Mouse (Mus musculus): ENCODE data around the gene Lta.

The Lta gene

DNA sequence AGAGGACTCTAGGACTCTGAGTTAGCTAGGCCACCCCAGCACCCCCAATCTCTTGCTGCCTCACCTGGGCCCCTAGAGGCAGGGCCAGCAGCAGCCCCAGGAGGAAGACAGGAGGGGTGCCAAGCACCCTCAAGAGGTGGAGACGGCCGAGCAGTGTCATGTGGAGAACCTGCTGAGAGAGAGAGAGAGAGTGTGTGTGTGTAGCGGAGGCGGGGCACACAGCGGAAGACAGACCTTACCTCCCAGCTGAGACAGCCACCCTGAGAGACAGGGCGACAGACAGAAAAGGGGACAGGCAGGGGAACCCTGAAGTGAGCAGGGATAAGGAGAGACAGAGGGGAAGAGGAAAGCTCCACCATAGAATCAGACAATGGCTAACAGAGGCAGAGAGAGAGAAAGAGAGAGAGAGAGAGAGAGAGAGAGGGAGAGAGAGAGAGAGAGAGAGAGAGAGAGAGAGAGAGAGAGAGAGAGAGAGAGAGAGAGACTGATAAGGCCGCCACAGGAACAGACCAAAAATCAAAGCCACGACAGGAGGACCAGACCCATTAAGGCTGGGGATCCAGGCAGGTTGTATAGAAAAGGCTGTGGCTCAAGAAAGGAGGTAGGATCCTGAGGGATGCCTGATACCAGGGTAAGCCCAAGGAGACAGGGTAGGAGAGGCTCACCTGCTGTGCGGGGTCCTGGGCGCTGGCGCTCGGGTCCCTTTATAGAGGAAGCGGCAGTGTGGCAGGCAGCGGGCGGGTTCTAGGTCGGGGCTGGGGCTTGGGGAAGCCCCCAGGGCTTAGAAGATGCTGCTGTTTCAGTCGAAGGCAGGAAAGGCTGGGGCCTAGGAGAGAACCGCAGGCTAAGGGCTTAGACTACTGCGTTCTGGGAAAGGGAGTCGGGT is at the start of gene Lta:
Gene Lta (minus strand): TSS at position 858 of the 886 bp plus-strand sequence.
- DNase-seq (ENCODE audit: low read depth, low spot score) = no peak

DNA sequence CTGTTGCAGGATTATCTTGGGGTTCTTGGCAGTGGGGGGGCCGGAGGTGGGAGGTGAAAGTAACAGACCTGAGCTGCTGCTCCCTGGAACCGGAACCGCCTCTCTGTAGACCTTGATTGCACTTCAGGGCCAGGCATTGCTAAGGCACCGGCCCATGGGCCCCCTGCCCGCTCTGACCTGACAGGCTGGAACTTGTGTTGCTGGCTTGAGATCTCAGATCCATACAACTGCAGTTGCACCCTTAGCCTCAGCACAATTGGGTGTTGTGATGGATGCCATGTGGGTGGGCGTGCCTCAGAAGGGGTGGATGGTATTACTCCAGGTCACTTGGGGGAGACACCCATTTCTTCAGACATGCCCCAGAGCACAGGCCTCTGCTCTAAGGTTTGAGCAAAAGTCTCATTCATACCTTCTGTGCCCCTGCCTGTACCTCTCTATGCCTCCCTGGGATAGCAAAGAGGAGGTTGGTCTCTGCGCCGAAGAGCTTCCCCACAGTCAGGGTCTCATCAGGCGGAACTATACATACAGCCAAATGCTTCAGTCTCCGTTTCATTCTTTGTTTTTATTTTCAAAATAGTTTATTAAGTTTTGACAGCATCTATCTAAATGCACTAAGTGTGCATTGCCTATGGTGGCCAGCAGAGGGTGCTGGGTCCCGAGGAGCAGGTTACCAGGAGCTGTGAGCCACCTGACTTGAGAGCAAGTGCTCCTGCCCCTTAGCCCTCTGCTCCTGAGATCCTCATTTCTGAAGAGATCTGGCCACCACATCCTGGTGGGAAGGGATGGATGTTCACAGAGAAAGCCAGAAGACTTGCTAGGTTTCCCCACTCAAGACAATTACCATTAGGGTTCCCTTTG is 49.3 kb upstream of the Lta start:
- peak; percentile 70 for DNase-seq (ENCODE audit: low read depth, low spot score)

DNA sequence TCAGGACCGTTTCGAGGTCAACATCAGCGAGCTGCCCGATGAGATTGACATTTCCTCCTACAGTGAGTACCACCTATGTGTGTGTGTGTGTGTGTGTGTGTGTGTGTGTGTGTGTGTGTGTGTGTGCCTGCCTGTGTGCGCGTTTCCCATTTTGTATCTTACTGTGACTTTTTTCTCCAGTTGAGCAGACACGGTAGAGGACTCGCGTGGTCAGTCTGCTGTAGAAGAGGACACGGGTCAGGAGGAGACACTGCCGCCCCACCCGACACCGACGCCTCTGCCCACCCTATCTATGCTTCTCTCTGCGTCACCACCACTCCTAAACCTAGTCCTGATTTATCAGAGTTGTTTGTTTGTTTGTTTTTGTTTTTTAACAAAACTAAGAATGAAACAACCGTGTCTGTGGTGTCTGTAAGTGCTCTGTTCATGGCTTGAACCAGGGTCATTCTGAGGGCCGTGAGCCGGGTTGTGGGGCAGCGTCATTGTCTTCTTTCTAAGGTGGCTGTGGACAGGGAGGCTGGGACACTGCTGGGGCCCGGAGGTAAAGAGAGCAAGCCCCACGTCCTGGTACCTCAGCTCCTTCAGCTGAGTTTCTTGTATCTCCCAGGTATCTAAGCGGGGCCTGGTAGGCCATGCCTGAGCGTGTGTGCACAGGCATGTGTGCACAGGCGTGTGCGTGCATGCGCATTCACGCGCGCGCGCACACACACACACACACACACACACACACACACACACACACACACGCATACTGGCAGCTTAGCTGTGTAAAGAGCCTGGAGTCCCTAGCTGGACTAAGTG is 48.3 kb upstream of the Lta start:
- DNase-seq (ENCODE audit: low read depth, low spot score) = no peak

DNA sequence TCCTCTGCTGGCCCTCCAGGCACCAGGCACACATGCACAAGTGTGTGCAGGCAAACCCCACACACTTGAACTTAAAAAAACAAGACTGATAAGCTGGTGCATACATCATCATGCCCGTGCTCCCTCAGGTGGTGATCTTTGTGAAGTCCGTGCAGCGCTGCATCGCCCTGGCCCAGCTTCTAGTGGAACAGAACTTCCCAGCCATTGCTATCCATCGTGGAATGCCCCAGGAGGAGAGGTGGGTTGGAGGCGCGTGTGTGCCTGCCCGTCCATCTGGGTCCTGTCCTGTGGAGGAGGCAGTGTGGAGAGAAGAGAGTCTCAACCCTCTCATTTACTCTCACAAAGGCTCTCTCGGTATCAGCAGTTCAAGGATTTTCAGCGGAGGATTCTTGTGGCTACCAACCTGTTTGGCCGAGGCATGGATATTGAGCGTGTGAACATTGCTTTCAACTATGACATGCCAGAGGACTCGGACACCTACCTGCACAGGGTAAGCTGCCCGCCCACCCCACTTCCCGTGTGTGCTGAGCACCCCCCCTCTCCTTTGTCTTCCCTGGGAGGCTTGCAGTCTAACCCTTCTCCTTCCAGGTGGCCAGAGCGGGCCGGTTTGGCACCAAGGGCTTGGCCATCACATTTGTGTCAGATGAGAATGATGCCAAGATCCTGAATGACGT is 47.6 kb upstream of the Lta start:
- no peak for DNase-seq (ENCODE audit: low read depth, low spot score)

DNA sequence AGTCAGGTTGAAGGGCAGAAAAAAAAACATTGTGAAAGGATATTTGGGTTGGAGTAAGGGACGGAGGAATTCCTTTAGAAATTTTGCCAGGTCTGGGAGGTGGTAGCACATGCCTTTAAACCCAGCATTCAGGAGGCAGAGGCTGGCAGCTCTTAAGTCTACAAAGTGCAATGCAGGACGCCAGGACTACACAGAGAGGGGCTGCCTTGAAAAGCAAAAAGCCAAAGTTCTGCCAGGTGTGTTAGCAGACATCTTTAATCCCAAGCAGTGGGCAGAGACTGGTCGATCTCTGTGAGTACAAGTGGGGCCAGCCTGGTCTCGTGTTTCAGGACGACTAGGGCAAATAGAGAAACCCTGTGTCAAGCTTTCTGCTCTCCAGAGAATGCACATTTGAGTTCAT is 46.8 kb upstream of the Lta start:
- no peak for DNase-seq (ENCODE audit: low read depth, low spot score)

DNA sequence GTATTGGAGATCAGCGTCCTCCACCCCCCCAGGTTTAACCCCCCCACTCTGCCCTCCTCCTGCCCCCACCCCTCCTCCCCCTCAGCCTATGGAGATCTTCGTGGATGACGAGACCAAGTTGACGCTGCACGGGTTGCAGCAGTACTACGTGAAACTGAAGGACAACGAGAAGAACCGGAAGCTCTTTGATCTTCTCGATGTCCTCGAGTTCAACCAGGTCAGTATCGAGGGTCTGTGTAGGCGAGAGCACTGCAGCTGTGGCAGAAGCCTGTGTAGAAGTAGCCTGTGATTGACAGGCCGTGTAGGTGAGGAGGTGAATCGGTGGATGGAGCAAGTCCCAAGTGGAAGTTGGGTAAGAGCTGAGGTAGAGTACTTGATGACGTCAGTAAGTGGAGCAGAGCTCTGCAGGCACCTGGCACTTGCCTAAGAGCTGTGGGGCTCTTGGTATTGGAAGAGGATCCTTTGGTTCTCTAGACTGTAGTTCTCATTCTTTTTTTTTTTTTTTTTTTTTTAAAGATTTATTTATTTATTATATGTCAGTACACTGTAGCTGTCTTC is 46.1 kb upstream of the Lta start:
- no peak for DNase-seq (ENCODE audit: low read depth, low spot score)

DNA sequence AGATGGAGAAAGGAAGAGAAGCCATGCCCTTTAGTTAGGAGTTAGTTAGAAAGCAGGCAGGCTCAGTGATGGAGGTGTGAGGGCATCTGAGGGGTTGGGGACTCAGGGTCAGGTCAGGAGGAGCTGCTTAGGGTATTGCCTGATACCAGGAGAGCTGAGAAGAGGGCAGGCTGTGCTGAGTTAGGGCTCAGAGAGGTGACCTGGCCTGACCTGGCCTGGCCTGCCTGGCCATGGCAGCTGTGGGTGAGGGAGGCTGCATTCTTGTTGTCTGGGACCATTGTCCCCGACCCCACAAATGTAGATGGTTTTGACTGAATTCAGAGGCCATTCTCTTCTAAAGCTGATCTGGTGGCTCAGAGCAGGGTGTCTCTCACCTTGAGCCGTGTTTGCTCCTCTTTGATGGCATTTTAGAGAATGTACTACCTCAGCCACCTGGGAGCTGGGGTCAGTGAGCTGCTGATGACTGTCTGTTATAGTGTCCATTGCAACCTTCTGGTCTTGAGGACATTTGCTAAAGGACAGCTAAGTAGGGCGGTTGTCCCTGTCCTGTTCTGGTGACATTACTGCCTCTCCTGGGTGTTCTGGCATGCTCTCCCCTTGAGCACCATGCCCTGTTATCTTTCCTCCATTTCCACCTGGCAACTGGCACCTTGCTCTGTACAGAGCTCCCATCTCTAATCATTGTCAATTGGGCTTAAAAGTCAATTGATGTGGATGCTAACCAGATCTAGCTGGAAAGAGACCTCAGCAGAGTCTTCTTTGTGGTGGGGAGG is 45.4 kb upstream of the Lta start:
- DNase-seq (ENCODE audit: low read depth, low spot score) = no peak

DNA sequence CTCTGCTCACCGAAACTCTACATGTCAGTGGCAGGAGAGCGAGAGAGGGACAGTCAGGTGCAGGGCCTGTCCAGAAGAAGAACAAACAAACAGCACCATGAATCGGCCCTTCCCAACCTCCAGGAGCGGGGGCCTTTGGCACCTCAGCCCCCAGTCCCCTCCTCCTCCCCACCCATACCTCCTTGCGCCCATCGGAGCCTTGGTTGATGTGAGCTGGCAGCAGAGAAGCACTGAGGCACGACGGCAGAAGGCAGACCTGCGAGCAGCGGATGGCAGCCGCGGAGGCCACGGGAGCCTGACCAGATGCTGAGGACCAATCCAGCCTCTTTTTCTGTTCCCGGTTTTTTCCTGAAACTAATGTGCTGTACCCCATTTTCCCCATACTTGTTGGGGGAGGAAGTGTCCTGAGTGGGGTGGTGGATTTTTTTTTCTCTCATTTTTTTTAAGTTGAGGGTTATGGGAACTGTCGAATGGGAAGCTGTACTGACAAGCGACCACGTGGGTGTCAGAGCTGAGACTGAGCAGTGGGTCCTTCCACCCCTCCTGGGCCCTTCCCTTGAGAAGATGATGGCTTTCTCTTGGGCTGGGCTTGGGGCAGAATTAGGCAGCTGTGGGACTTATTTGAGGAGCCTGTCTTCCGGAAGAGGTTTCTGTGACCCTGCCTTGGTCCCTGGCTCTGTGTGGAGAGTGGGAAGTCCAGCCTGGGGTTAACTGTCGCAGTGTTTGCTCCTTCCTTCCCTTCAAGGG is 44.5 kb upstream of the Lta start:
- DNase-seq (ENCODE audit: low read depth, low spot score) = no peak

DNA sequence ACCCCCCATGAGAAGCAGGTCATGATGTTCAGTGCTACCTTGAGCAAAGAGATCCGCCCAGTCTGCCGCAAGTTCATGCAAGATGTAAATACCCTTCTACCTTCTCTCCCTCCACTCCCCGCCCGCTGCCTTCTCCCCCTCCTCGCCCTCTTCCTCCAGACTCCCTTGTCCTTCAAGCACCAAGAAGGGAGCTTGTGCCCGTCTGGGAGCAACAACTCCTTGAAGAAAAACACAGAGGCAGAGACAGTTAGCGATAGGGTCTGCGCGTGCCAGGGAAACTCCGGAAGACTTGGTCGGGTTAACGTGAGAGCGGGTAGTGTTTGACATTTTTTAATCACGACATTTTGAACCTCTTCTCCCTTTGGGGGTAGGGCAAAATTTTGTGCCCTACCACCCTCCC is 43.8 kb upstream of the Lta start:
- no peak for DNase-seq (ENCODE audit: low read depth, low spot score)

DNA sequence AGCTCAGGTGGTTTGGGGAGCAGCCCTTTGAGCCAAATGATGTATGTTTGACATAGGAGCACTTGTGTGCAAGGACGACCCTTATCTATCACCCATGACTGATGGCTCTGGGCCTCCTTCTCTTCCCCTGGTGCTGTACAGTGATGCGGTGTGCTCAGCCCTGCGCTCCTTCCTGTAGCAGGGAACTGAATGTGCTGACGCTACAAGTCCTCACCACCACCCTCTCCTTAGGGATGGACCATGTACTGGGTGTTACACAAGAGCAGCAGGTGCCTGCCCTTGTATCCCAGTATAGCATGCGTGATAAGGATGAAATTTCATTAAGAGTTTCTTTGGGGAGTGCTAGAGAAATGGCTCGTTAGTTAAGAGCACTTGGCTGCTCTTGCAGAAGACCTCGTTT is 42.0 kb upstream of the Lta start:
- DNase-seq (ENCODE audit: low read depth, low spot score) = no peak

DNA sequence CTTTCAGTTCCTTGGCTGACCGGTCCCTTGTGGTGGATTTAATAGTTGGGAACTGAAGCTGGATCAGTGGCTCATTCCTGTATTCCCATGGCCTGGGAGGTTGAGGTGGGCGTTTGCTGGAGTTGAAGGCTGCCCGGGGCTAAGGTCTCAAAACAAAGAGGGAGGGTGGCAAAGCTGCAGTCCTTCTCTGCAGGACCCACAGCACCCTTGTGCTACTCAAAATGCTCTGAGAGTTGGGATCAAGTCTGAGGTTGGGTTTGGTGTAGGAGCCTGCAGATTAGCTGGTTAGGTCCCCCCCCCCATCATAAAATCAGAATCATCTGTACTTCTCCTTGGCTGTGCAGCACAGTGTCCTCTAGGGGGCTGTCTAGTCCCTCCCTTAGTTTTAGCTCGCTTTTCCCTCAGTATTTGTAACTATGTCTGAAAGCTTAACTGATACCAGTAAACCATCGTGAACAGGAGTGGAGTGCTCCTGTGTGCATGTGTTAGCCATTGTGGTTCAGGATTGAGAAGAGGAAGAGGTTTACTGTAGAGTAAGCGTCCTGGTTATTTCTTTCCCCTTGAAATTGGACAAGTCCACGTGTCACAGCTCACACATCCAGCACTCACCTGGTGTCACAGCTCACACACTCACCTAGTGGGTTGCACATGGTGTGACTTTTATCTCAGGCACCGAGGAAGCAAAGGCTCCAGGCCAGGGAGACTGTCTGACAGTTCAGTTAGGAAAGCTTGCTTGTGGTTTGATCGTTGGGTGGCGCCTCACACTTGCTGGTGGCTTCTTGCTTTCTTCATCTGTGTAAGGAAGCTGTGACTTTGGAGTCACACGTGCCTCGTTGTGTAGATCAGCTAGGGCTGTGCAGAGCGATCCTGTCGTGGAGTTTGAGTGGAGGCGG is 40.8 kb upstream of the Lta start:
- peak; percentile 55 for DNase-seq (ENCODE audit: low read depth, low spot score)

DNA sequence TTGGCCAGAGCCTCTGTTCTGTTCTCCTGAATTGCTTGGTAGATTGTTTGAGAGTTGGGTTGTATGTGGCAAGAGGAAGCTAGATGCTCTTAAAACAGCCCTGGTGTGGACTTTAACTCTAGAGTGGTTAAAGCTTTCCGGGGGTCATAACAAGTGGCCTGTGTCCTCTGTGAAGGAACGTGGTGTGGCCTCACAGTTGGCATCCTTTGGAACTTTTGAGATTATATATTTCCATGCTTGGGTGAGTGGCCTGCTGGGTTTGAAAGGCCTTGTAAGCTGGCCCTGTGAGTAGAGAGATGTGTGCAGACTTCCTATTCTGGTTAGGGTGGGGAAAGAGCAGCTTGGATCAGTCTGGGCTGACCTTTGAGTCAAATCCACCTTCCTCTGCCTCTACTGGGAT is 39.8 kb upstream of the Lta start:
- DNase-seq (ENCODE audit: low read depth, low spot score) = no peak

DNA sequence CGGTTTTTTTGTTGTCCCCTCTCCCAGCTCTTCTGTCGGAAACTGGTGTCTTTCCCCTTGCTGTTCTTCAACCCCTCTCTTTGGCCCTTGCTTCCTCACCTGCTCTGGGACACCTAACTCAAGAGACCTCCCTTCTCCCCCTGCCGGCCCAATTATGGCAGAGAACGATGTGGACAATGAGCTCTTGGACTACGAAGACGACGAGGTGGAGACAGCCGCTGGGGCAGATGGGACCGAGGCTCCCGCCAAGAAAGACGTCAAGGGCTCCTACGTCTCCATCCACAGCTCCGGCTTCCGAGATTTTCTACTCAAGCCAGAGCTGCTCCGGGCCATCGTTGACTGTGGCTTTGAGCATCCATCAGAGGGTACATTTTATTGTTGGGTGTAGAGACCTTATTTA is 37.9 kb upstream of the Lta start:
- peak; percentile 71 for DNase-seq (ENCODE audit: low read depth, low spot score)

DNA sequence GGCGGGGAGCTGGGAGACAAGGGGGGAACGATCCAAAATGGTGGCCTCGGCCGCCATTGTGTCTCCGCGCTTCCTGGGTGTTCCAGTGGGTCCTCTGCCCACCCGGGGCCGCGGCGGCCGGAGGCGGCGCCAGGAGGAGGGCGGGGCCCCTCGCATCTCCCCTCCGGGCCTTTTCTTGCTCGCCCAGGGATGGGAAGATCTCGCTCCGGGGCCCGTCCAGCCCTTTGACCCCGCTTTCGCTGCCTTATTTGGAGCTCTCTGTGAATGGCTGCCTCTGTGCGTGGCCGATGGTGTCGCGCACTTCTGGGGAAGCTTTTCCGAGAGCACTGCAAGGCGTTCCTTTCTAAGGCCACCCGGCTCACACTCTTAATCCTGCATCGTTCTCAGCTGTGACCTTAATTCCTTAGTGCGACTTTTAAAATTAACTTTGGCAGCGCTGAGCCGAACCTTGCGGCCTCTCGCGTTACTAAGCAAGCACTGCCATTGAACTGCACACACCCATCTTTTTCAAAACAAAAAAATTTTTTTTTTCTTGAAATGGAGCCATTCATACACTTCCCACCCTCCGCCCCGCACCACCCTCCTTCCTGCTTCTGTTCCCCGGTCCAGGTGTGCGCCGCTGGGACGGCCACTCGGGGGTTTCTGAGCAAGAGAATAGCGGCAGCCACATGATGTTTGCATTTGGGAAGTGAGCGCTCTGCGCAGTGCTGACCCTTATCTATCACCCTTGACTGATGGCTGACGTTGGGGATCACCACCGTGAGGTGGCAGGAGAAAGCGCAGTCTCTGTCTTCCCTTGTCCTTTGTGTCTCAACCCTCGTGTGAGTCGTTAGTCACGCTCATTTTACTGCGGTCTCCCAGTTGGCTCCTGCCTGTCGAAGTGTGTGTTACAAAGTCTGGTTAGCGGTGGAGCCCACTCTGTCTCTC is 37.1 kb upstream of the Lta start:
- DNase-seq (ENCODE audit: low read depth, low spot score) = peak; percentile 82

DNA sequence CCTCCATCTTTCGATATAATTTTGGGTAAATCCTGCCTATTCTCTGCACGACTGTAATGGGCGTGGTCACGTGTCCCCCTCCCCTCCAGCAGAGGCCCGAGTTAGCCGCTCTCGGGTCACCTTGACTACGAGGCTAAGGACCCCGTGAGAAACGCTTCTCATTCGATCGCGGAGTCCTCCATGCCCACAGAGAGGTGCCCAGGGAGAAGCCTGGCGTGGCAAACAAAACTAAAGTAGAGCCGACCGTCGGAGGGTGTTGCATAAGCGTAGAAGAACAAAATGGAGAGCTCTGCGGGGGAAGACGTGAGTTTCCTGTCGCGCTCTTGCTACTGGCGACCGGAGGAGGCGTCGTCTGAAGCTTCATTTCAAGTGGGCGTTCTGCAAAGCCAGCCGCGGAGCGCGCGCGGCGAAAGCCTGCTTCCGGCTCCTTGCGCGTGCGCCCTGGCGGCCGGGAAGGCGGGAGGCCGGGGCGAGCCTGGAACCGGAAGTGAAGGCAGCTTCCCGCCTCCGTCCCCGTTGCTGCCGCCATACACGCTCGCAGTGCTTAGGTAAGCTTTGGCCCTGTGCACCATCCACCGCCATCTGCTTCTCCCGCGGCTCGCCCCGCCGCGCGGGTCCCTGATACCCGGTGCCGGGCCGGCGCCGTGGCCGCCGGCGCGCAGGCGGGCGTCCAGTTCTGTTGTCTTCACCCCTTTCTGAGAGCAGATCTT is 36.3 kb upstream of the Lta start, which contains the start of gene Ddx39b:
Gene Ddx39b (plus strand): TSS at position 442 of the 710 bp plus-strand sequence.
- peak; percentile 97 for DNase-seq (ENCODE audit: low read depth, low spot score)
